27 mouse cellular contexts compared by ENCODE assay signal in genomic region chr2:101252228-101252627, GRCm38 (mm10).
"Had no signal": no experiment of that assay in that cellular context is flagged by ENCODE, and none has a peak within 500 bp of the region (broad histone marks: within the 10 kb centered on the region; RNA-seq: fewer than 3 reads in every experiment).

No protein-coding gene starts in this region.

- H3K4me1 ChIP-seq: hindbrain, embryonic 10.5 days; hindbrain, embryonic 12.5 days; intestine, embryonic 15.5 days; kidney, embryonic 15.5 days; limb, embryonic 13.5 days; limb, embryonic 15.5 days had no signal

- ATAC-seq: hindbrain, embryonic 16.5 days; inflammation-experienced regulatory T-cells, adult 6 months; intestine, embryonic 15.5 days; intestine, postnatal 0 days had no signal

- H3K27ac ChIP-seq: heart, adult 2 months; heart, embryonic 13.5 days; heart, embryonic 15.5 days; hindbrain, embryonic 10.5 days; hindbrain, embryonic 12.5 days; hindbrain, embryonic 14.5 days; intestine, embryonic 15.5 days; kidney, embryonic 15.5 days; kidney, postnatal 0 days; limb, embryonic 13.5 days; limb, embryonic 15.5 days had no signal

- H3K4me2 ChIP-seq: heart, embryonic 11.5 days; heart, embryonic 13.5 days; heart, embryonic 15.5 days; hindbrain, embryonic 12.5 days; hindbrain, embryonic 14.5 days; intestine, embryonic 15.5 days; kidney, embryonic 15.5 days; limb, embryonic 13.5 days; limb, embryonic 15.5 days had no signal

- DNase-seq: gastrocnemius, postnatal 14 days; gastrocnemius, postnatal 36 days; heart, adult 11 months; heart, adult 2 months; heart, postnatal 14 days; heart, postnatal 4 days; kidney, adult 18-20 months; kidney, adult 8-10 months; kidney, postnatal 14 days; kidney, postnatal 36 days; layer of hippocampus, adult 9-11 months; layer of hippocampus, postnatal 36 days; left cerebral cortex, postnatal 4 days had no signal

- H3K27me3 ChIP-seq: heart, embryonic 13.5 days; heart, embryonic 15.5 days; hindbrain, embryonic 12.5 days; intestine, embryonic 15.5 days; kidney, embryonic 15.5 days; limb, embryonic 13.5 days; limb, embryonic 15.5 days had no signal

- H3K9ac ChIP-seq: heart, embryonic 13.5 days; heart, embryonic 15.5 days; hindbrain, embryonic 12.5 days; hindbrain, embryonic 14.5 days; intestine, embryonic 15.5 days; kidney, embryonic 15.5 days; limb, embryonic 13.5 days; limb, embryonic 15.5 days had no signal

- H3K4me3 ChIP-seq: heart, adult 2 months; heart, embryonic 13.5 days; heart, embryonic 15.5 days; hindbrain, embryonic 10.5 days; hindbrain, embryonic 12.5 days; intestine, embryonic 15.5 days; kidney, embryonic 15.5 days; limb, embryonic 13.5 days; limb, embryonic 15.5 days had no signal

- H3K9me3 ChIP-seq: heart, embryonic 13.5 days; heart, embryonic 15.5 days; hindbrain, embryonic 10.5 days; hindbrain, embryonic 12.5 days; intestine, embryonic 15.5 days; kidney, embryonic 15.5 days; limb, embryonic 13.5 days; limb, embryonic 15.5 days had no signal

- H3K36me3 ChIP-seq: heart, embryonic 13.5 days; heart, embryonic 15.5 days; hindbrain, embryonic 10.5 days; hindbrain, embryonic 12.5 days; intestine, embryonic 15.5 days; kidney, embryonic 15.5 days; limb, embryonic 13.5 days; limb, embryonic 15.5 days had no signal
